Mouse (Mus musculus): ENCODE data around the gene Prkcq. TPM values are rescaled to one million over a fixed set of nuclear protein-coding genes. Genes with fewer than 3 reads are reported as not detected.

Gene Prkcq
- polyA plus RNA-seq, 1 experiment: 48.4 TPM

DNA sequence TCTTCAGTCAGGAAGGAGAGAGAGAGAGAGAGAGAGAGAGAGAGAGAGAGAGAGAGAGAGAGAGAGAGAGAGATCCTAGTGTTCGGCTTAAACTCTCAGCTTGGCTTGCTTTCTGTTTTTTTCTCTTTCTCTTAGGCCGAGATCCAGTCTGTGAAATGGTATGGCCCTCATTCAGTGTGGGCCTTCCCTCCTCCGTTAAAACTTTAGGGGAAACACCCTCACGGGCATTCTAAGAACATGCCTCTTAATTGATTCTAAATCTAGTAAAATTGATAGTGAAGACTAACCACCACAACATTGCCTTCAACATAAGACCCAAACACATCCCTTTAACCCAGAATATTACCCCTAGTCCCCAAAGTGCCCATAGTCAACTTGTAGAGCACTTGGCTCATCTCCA is 66.3 kb downstream of the Prkcq start:
- Histone ChIP-seq H3K27ac (ENCODE audit: control insufficient read depth, insufficient read depth, low read length) (no peak overlapping the region), H3K4me3 (ENCODE audit: control insufficient read depth, insufficient read depth, low read length) (no peak overlapping the region), H3K27me3 (ENCODE audit: control insufficient read depth, insufficient read depth, low read length) (no peaks in the 10 kb centered on the region), H3K36me3 (ENCODE audit: control insufficient read depth, insufficient read depth, low read length) (peaks cover 46% of the 10 kb centered on the region), H3K4me1 (replicated peaks; ENCODE audit: control insufficient read depth, insufficient read depth, low read length) (peaks cover 6% of the 10 kb centered on the region; the same call in 1 of the 2 replicates)
- 90% methylated on average over 4 of the region's 4 CpGs for WGBS
- TF ChIP-seq CTCF (IDR thresholded peaks at IDR 0.05; ENCODE audit: borderline replicate concordance, control insufficient read depth, extremely low read depth, insufficient read depth, low read length, poor library complexity): no peak
- TF ChIP-seq POLR2A (IDR thresholded peaks at IDR 0.05; ENCODE audit: control insufficient read depth, extremely low read depth, insufficient read depth, low read length, poor library complexity): no peak
- DNase-seq: no peak

DNA sequence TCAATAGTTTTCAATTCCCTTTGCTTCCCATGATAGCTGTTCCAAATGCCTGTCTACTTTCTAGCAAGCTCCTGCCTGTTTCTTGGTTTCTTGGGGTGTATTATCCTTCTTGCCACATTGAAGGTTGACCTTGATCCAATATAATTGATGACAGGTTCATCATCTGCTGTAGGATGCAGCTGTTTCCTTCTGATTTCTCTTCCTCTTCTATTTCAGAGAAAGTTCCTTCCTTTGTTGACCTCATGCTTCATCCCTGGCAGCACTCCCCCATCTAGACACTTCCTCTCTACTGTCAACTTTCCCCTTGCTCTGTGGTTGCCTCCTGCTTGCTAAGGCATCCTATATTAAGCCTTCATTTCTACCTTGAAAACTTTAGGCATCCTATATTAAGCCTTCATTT is 67.6 kb downstream of the Prkcq start:
- Histone ChIP-seq H3K36me3 (ENCODE audit: control insufficient read depth, insufficient read depth, low read length) (peaks cover 33% of the 10 kb centered on the region), H3K27ac (ENCODE audit: control insufficient read depth, insufficient read depth, low read length) (no peak overlapping the region; the same call in 1 of the 2 replicates), H3K4me3 (ENCODE audit: control insufficient read depth, insufficient read depth, low read length) (no peak overlapping the region), H3K4me1 (replicated peaks; ENCODE audit: control insufficient read depth, insufficient read depth, low read length) (peaks cover 6% of the 10 kb centered on the region; the same call in 1 of the 2 replicates), H3K27me3 (ENCODE audit: control insufficient read depth, insufficient read depth, low read length) (no peaks in the 10 kb centered on the region)
- DNase-seq: no peak
- TF ChIP-seq CTCF (IDR thresholded peaks at IDR 0.05; ENCODE audit: borderline replicate concordance, control insufficient read depth, extremely low read depth, insufficient read depth, low read length, poor library complexity): no peak
- no peak for TF ChIP-seq POLR2A (IDR thresholded peaks at IDR 0.05; ENCODE audit: control insufficient read depth, extremely low read depth, insufficient read depth, low read length, poor library complexity)

DNA sequence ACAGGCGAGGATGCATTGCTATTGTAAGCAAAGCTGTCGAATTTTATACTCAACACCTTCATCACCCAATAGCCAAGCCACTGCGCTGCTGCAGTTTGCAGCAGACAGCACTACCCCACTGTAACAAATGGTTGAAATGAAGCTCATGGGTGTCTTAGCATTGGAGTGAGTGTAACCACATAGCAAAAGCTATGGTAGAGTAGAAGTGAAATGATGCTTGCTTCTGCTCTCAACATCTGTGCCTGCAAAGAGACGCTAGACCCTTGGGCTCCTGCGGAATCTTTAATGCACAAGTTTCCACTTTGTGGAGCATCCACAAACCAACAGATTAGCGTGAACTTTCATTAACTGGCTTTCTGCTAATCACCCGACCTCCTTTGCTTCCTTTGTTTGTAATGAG is 74.0 kb downstream of the Prkcq start:
- Histone ChIP-seq H3K36me3 (ENCODE audit: control insufficient read depth, insufficient read depth, low read length) (peaks cover 62% of the 10 kb centered on the region), H3K4me1 (replicated peaks; ENCODE audit: control insufficient read depth, insufficient read depth, low read length) (no peaks in the 10 kb centered on the region), H3K27ac (ENCODE audit: control insufficient read depth, insufficient read depth, low read length) (no peak overlapping the region), H3K4me3 (ENCODE audit: control insufficient read depth, insufficient read depth, low read length) (no peak overlapping the region), H3K27me3 (ENCODE audit: control insufficient read depth, insufficient read depth, low read length) (no peaks in the 10 kb centered on the region)
- DNase-seq: no peak
- WGBS: 96% methylated on average over 7 of the region's 7 CpGs
- TF ChIP-seq POLR2A (IDR thresholded peaks at IDR 0.05; ENCODE audit: control insufficient read depth, extremely low read depth, insufficient read depth, low read length, poor library complexity) (no peak), CTCF (IDR thresholded peaks at IDR 0.05; ENCODE audit: borderline replicate concordance, control insufficient read depth, extremely low read depth, insufficient read depth, low read length, poor library complexity) (no peak)

DNA sequence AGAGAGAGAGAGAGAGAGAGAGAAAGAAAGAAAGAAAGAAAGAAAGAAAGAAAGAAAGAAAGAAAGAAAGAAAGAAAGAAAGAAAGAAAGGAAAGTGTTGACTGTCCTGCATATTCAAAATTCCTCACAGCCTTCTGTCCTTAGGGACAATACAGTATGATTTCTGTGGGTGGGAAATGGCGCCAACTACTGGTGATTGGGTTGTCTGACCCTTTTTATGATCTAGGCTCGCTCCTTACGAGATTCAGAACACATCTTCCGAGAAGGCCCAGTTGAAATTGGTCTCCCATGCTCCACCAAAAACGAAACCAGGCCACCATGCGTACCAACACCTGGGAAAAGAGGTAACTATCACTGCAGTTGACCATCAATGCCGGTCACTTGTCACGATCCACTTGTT is 82.0 kb downstream of the Prkcq start:
- Histone ChIP-seq H3K4me1 (replicated peaks; ENCODE audit: control insufficient read depth, insufficient read depth, low read length) (no peaks in the 10 kb centered on the region), H3K27ac (ENCODE audit: control insufficient read depth, insufficient read depth, low read length) (no peak overlapping the region), H3K36me3 (ENCODE audit: control insufficient read depth, insufficient read depth, low read length) (peaks cover 80% of the 10 kb centered on the region), H3K27me3 (ENCODE audit: control insufficient read depth, insufficient read depth, low read length) (no peaks in the 10 kb centered on the region), H3K4me3 (ENCODE audit: control insufficient read depth, insufficient read depth, low read length) (no peak overlapping the region)
- peak; percentile 71 for DNase-seq
- 66% methylated on average over 8 of the region's 8 CpGs for WGBS
- no peak for TF ChIP-seq CTCF (IDR thresholded peaks at IDR 0.05; ENCODE audit: borderline replicate concordance, control insufficient read depth, extremely low read depth, insufficient read depth, low read length, poor library complexity)
- TF ChIP-seq POLR2A (IDR thresholded peaks at IDR 0.05; ENCODE audit: control insufficient read depth, extremely low read depth, insufficient read depth, low read length, poor library complexity): no peak

DNA sequence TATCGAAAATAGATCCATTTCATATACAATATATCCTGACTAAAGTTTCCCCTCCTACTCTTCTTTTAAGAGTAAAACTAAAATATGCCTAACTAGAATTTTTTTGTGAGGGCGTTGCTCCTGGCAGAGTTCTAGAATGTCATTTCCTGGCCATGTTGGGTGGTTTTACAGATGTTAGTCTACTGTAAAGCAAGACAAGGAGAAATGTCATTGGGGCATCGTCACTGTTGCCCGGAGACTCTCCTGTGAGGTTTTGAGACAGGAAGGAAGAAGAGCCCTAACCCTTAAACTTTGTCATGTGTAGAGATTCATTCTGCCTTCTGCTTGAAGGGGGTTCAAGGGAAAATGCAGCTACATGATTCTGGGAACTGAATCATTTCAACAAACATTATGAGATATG is 82.5 kb downstream of the Prkcq start:
- H3K27me3 ChIP-seq (ENCODE audit: control insufficient read depth, insufficient read depth, low read length): no peaks in the 10 kb centered on the region
- no peak overlapping the region for H3K4me3 ChIP-seq (ENCODE audit: control insufficient read depth, insufficient read depth, low read length)
- 69% methylated on average over 4 of the region's 4 CpGs for WGBS
- peak; percentile 19 for DNase-seq
- H3K36me3 ChIP-seq (ENCODE audit: control insufficient read depth, insufficient read depth, low read length): peaks cover 77% of the 10 kb centered on the region
- no peak overlapping the region for H3K27ac ChIP-seq (ENCODE audit: control insufficient read depth, insufficient read depth, low read length)
- TF ChIP-seq POLR2A (IDR thresholded peaks at IDR 0.05; ENCODE audit: control insufficient read depth, extremely low read depth, insufficient read depth, low read length, poor library complexity): no peak
- TF ChIP-seq CTCF (IDR thresholded peaks at IDR 0.05; ENCODE audit: borderline replicate concordance, control insufficient read depth, extremely low read depth, insufficient read depth, low read length, poor library complexity): no peak
- H3K4me1 ChIP-seq (replicated peaks; ENCODE audit: control insufficient read depth, insufficient read depth, low read length): no peaks in the 10 kb centered on the region

DNA sequence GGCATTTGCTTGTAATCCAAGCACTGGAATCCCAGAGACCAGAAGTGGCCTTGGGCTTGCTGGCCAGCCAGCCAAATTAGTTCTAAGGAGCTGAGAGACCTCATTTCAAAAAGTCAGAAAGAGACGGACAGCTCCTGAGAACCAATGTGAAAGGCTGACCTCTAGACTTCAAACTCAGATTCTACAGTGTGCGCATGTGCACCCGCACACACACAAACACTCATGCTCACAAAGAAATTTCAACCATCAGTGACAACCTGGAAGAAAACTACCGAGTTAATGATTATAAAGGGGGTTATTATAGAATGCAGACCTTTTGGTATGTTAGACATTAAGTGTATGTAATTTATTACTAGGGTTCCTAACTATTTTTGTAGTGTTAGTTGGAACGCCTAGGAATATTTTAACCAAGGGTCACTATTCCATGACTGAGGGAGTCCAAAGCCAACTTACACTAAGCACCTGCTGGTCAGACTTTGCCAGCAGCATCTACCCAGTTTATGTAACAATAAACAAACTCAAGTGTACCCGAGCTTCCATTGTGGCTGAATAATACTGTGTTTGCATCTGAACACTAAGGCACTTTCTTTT is 85.4 kb downstream of the Prkcq start:
- no peak for DNase-seq
- H3K27ac ChIP-seq (ENCODE audit: control insufficient read depth, insufficient read depth, low read length): no peak overlapping the region
- H3K36me3 ChIP-seq (ENCODE audit: control insufficient read depth, insufficient read depth, low read length): peaks cover 77% of the 10 kb centered on the region
- H3K4me1 ChIP-seq (replicated peaks; ENCODE audit: control insufficient read depth, insufficient read depth, low read length): no peaks in the 10 kb centered on the region
- WGBS: 96% methylated on average over 6 of the region's 6 CpGs
- H3K4me3 ChIP-seq (ENCODE audit: control insufficient read depth, insufficient read depth, low read length): no peak overlapping the region
- no peak for TF ChIP-seq CTCF (IDR thresholded peaks at IDR 0.05; ENCODE audit: borderline replicate concordance, control insufficient read depth, extremely low read depth, insufficient read depth, low read length, poor library complexity)
- no peak for TF ChIP-seq POLR2A (IDR thresholded peaks at IDR 0.05; ENCODE audit: control insufficient read depth, extremely low read depth, insufficient read depth, low read length, poor library complexity)
- no peaks in the 10 kb centered on the region for H3K27me3 ChIP-seq (ENCODE audit: control insufficient read depth, insufficient read depth, low read length)

DNA sequence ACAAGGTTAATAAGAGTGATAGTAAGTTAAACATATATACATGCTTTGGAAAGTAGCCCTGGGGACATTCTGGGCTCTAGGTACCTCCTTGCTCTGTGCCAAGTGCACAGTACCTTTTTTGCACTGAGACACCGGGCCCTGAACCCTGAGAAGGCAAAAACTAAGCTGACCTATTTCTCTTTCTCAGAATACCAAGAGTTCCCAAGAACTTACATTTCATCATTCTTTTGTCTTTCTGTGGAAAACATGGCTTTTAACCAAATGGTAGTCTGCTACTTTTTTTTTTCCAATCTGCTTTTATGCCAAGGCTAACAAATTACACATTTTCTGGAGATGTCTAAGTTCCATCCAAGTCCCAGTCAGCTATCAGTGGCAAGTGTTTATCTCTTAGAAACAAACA is 86.3 kb downstream of the Prkcq start:
- TF ChIP-seq CTCF (IDR thresholded peaks at IDR 0.05; ENCODE audit: borderline replicate concordance, control insufficient read depth, extremely low read depth, insufficient read depth, low read length, poor library complexity) (no peak), POLR2A (IDR thresholded peaks at IDR 0.05; ENCODE audit: control insufficient read depth, extremely low read depth, insufficient read depth, low read length, poor library complexity) (no peak)
- no peak overlapping the region for H3K27ac ChIP-seq (ENCODE audit: control insufficient read depth, insufficient read depth, low read length)
- H3K4me1 ChIP-seq (replicated peaks; ENCODE audit: control insufficient read depth, insufficient read depth, low read length): no peaks in the 10 kb centered on the region
- peaks cover 71% of the 10 kb centered on the region for H3K36me3 ChIP-seq (ENCODE audit: control insufficient read depth, insufficient read depth, low read length)
- H3K4me3 ChIP-seq (ENCODE audit: control insufficient read depth, insufficient read depth, low read length): no peak overlapping the region
- no peak for DNase-seq
- 89% methylated on average over 1 of the region's 1 CpGs for WGBS
- H3K27me3 ChIP-seq (ENCODE audit: control insufficient read depth, insufficient read depth, low read length): no peaks in the 10 kb centered on the region

All from thymus, adult 2 months (tissue).